Mouse (Mus musculus) heart, adult 2 months (tissue): ENCODE data around the gene Slc9a3r1. TPM values are rescaled to one million over a fixed set of nuclear protein-coding genes. Genes with fewer than 3 reads are reported as not detected.

Source experiments
- DNase-seq, 2 experiments: peaks; one replicate each; pipeline ENCODE4 v3.0.0; 2021
- H3K27ac ChIP-seq: fragments of 200-600 bp; 2 replicates; pipeline ENCODE4 v1.8.1; 2022
- H3K27me3 ChIP-seq: fragments of 200-500 bp; 2 replicates; pipeline ENCODE4 v1.6.1; 2012; ENCODE audit warnings: mild to moderate bottlenecking, low read length, inconsistent platforms, mixed read lengths; ENCODE audit not compliant: control insufficient read depth, insufficient read depth
- H3K36me3 ChIP-seq: fragments of 200-500 bp; 2 replicates; pipeline ENCODE4 v1.6.1; 2012; ENCODE audit warnings: low read length, inconsistent platforms; ENCODE audit not compliant: control insufficient read depth, insufficient read depth
- H3K4me1 ChIP-seq: fragments of 200-500 bp; 2 replicates; pipeline ENCODE4 v1.6.1; 2011; ENCODE audit warnings: low read length; ENCODE audit not compliant: control insufficient read depth, insufficient read depth
- H3K4me3 ChIP-seq: fragments of 200-600 bp; 2 replicates; pipeline ENCODE4 v1.8.1; 2022
- H3K79me2 ChIP-seq: fragments of 200-500 bp; replicated peaks from 2 replicates; pipeline ENCODE4 v1.6.1; 2012; ENCODE audit warnings: mild to moderate bottlenecking, inconsistent platforms, low read length, moderate library complexity, mixed read lengths; ENCODE audit not compliant: control insufficient read depth, insufficient read depth
- H3K9ac ChIP-seq: fragments of 200-500 bp; 2 replicates; pipeline ENCODE4 v1.6.1; 2012; ENCODE audit warnings: low read depth, mild to moderate bottlenecking, control low read depth, inconsistent platforms, low read length, mixed read lengths
- CTCF ChIP-seq: fragments of 200-600 bp; IDR thresholded peaks from 2 replicates; pipeline ENCODE4 v1.8.1; 2022; ENCODE audit warnings: antibody characterized with exemption, mild to moderate bottlenecking, moderate library complexity
- EP300 ChIP-seq: fragments of 200-500 bp; IDR thresholded peaks from 2 replicates; pipeline ENCODE4 v1.6.1; 2011; ENCODE audit warnings: low read depth, low read length, control low read depth; ENCODE audit not compliant: insufficient read depth
- POLR2A ChIP-seq: fragments of 200-500 bp; IDR thresholded peaks from 2 replicates; pipeline ENCODE4 v1.6.1; 2011; ENCODE audit warnings: mild to moderate bottlenecking, low read depth, low read length, control low read depth; ENCODE audit not compliant: insufficient read depth
- WGBS: fragments of 180-500 bp; shearing (Covaris S2); methylation state at CpG from one replicate; pipeline ENCODE4 v1.1.7; 2018; 5-methylcytosine and 5-hydroxymethylcytosine counted together
- intact Hi-C: fragments of 180-260 bp; cut with DNase I; formaldehyde crosslinking; loops from one replicate; pipeline ENCODE4 v1.15.1; 2025
- polyA plus RNA-seq: library from polyadenylated mRNA; depleted of rRNA; stranded (reverse); fragments of >200 nt; gene quantifications from 2 replicates; pipeline ENCODE4 v1.2.3, GENCODE M21; 2012
- total RNA-seq, 2 experiments: library from RNA; stranded (reverse); gene quantifications; 2 replicates each; pipeline ENCODE4 v1.2.3; 2021

Gene Slc9a3r1
- total and polyA plus RNA-seq, 3 experiments = 8.1 to 10.1 (median 9.7) TPM

- 50% methylated on average over 9 of the region's 9 CpGs for WGBS
- TF ChIP-seq POLR2A (no peak), EP300 (no peak), CTCF (no peak)
- Histone ChIP-seq H3K4me1 (peaks cover 4% of the 10 kb centered on the region), H3K36me3 (no peaks in the 10 kb centered on the region), H3K27me3 (no peaks in the 10 kb centered on the region), H3K9ac (no peak overlapping the region), H3K79me2 (no peaks in the 10 kb centered on the region), H3K4me3 (no peak overlapping the region), H3K27ac (no peak overlapping the region)
- DNase-seq = no peak
- intact Hi-C loops = loop anchor here (1.0 to 2.0 kb wide), 2 partner anchors 21 to 109 kb away; no protein-coding TSS in a partner anchor
Measured at GRCm38 (mm10) chr11:115161578-115162204, 1.4 kb upstream of the Slc9a3r1 start.

- Histone ChIP-seq H3K9ac (no peak overlapping the region), H3K36me3 (no peaks in the 10 kb centered on the region), H3K27ac (peak overlapping the region; percentile 79; the same call in 1 of the 2 replicates), H3K4me3 (peak overlapping the region; percentile 87; the same call in 1 of the 2 replicates), H3K4me1 (peaks cover 4% of the 10 kb centered on the region), H3K79me2 (no peaks in the 10 kb centered on the region), H3K27me3 (no peaks in the 10 kb centered on the region)
- intact Hi-C loops = no loop called here
- no peak for TF ChIP-seq CTCF
- TF ChIP-seq EP300 = no peak
- no peak for TF ChIP-seq POLR2A
- no peak for DNase-seq
- WGBS = 34% methylated on average over 9 of the region's 9 CpGs
Measured at GRCm38 (mm10) chr11:115162205-115162601, 938 bp upstream of the Slc9a3r1 start.

- no peak for DNase-seq
- no peaks in the 10 kb centered on the region for H3K27me3 ChIP-seq
- under 1% methylated on average over 47 of the region's 47 CpGs for WGBS
- intact Hi-C loops = no loop called here
- H3K27ac ChIP-seq = peak overlapping the region; percentile 79
- TF ChIP-seq EP300 (no peak), POLR2A (no peak), CTCF (0 out of 2 replicates have a peak, but pooled peaks have one; percentile 13)
- H3K4me1 ChIP-seq = peaks cover 4% of the 10 kb centered on the region
- H3K36me3 ChIP-seq = no peaks in the 10 kb centered on the region
- H3K79me2 ChIP-seq = no peaks in the 10 kb centered on the region
- H3K9ac ChIP-seq = peak overlapping the region; percentile 79
- H3K4me3 ChIP-seq = peak overlapping the region; percentile 87
Measured at GRCm38 (mm10) chr11:115163568-115164150, 518 bp downstream of the Slc9a3r1 start.

GRCm38 (mm10) chr11:115164341-115164975 lies 1.3 kb downstream of the Slc9a3r1 start:
- peak in 1 of 2 experiments; percentile 29 for DNase-seq
- intact Hi-C loops = no loop called here
- no peaks in the 10 kb centered on the region for H3K79me2 ChIP-seq
- 3% methylated on average over 14 of the region's 14 CpGs for WGBS
- peak overlapping the region; percentile 7 for H3K9ac ChIP-seq
- H3K4me1 ChIP-seq = peaks cover 4% of the 10 kb centered on the region
- H3K4me3 ChIP-seq = peak overlapping the region; percentile 87
- TF ChIP-seq CTCF (no peak), EP300 (no peak), POLR2A (no peak)
- H3K36me3 ChIP-seq = no peaks in the 10 kb centered on the region
- H3K27me3 ChIP-seq = no peaks in the 10 kb centered on the region
- peak overlapping the region; percentile 79; the same call in 1 of the 2 replicates for H3K27ac ChIP-seq

- 12% methylated on average over 9 of the region's 9 CpGs for WGBS
- no peak for TF ChIP-seq CTCF
- no peak for TF ChIP-seq POLR2A
- TF ChIP-seq EP300 = no peak
- Histone ChIP-seq H3K79me2 (no peaks in the 10 kb centered on the region), H3K9ac (peak overlapping the region; percentile 7; the same call in 1 of the 2 replicates), H3K4me3 (peak overlapping the region; percentile 87; the same call in 1 of the 2 replicates), H3K36me3 (no peaks in the 10 kb centered on the region), H3K4me1 (peaks cover 4% of the 10 kb centered on the region), H3K27ac (no peak overlapping the region), H3K27me3 (no peaks in the 10 kb centered on the region)
- intact Hi-C loops = no loop called here
- no peak for DNase-seq
Measured at GRCm38 (mm10) chr11:115164976-115165374, 1.8 kb downstream of the Slc9a3r1 start.

GRCm38 (mm10) chr11:115166776-115167175 lies 3.6 kb downstream of the Slc9a3r1 start:
- H3K27me3 ChIP-seq = no peaks in the 10 kb centered on the region
- no peaks in the 10 kb centered on the region for H3K36me3 ChIP-seq
- intact Hi-C loops = no loop called here
- no peak overlapping the region for H3K9ac ChIP-seq
- no peak overlapping the region for H3K27ac ChIP-seq
- no peak for DNase-seq
- peaks cover 4% of the 10 kb centered on the region for H3K4me1 ChIP-seq
- no peak overlapping the region for H3K4me3 ChIP-seq
- 91% methylated on average over 3 of the region's 3 CpGs for WGBS
- no peak for TF ChIP-seq POLR2A
- no peak for TF ChIP-seq EP300
- TF ChIP-seq CTCF = no peak
- no peaks in the 10 kb centered on the region for H3K79me2 ChIP-seq
